Mouse (Mus musculus): ENCODE measurements around the gene Il1r1. TPM values are rescaled to one million over a fixed set of nuclear protein-coding genes. Genes with fewer than 3 reads are reported as not detected.

Gene Il1r1
- polyA plus RNA-seq, 1 experiment = 0.38 TPM

- TF ChIP-seq CTCF (IDR thresholded peaks at IDR 0.05; ENCODE audit: low read depth, low read length) (no peak), POLR2A (IDR thresholded peaks at IDR 0.05; ENCODE audit: borderline replicate concordance, low read depth, low read length) (no peak)
- Histone ChIP-seq H3K4me3 (ENCODE audit: insufficient read depth, low read length) (no peak overlapping the region), H3K27ac (ENCODE audit: insufficient read depth, low read depth, low read length) (no peak overlapping the region), H3K4me1 (ENCODE audit: control insufficient read depth, insufficient read depth, low read length) (peaks cover 5% of the 10 kb centered on the region)
These were observed 34.0 kb upstream of the Il1r1 start for GRCm38 (mm10) chr1:40190837-40191236.

- Histone ChIP-seq H3K4me3 (ENCODE audit: insufficient read depth, low read length) (no peak overlapping the region), H3K27ac (ENCODE audit: insufficient read depth, low read depth, low read length) (no peak overlapping the region), H3K4me1 (ENCODE audit: control insufficient read depth, insufficient read depth, low read length) (no peaks in the 10 kb centered on the region)
- TF ChIP-seq CTCF (IDR thresholded peaks at IDR 0.05; ENCODE audit: low read depth, low read length) = no peak
- no peak for TF ChIP-seq POLR2A (IDR thresholded peaks at IDR 0.05; ENCODE audit: borderline replicate concordance, low read depth, low read length)
These were observed 30.6 kb upstream of the Il1r1 start for GRCm38 (mm10) chr1:40194279-40194678.

GRCm38 (mm10) chr1:40213337-40214159, 11.3 kb upstream of the Il1r1 start:
- TF ChIP-seq POLR2A (IDR thresholded peaks at IDR 0.05; ENCODE audit: borderline replicate concordance, low read depth, low read length) = no peak
- no peak for TF ChIP-seq CTCF (IDR thresholded peaks at IDR 0.05; ENCODE audit: low read depth, low read length)
- H3K4me3 ChIP-seq (ENCODE audit: insufficient read depth, low read length) = no peak overlapping the region
- H3K4me1 ChIP-seq (ENCODE audit: control insufficient read depth, insufficient read depth, low read length) = no peaks in the 10 kb centered on the region
- no peak overlapping the region for H3K27ac ChIP-seq (ENCODE audit: insufficient read depth, low read depth, low read length)

GRCm38 (mm10) chr1:40217521-40217920, 7.4 kb upstream of the Il1r1 start:
- Histone ChIP-seq H3K4me3 (ENCODE audit: insufficient read depth, low read length) (no peak overlapping the region), H3K27ac (ENCODE audit: insufficient read depth, low read depth, low read length) (no peak overlapping the region), H3K4me1 (ENCODE audit: control insufficient read depth, insufficient read depth, low read length) (no peaks in the 10 kb centered on the region)
- no peak for TF ChIP-seq POLR2A (IDR thresholded peaks at IDR 0.05; ENCODE audit: borderline replicate concordance, low read depth, low read length)
- TF ChIP-seq CTCF (IDR thresholded peaks at IDR 0.05; ENCODE audit: low read depth, low read length) = no peak

GRCm38 (mm10) chr1:40218603-40219002, 6.3 kb upstream of the Il1r1 start:
- no peak overlapping the region for H3K4me3 ChIP-seq (ENCODE audit: insufficient read depth, low read length)
- no peak overlapping the region for H3K27ac ChIP-seq (ENCODE audit: insufficient read depth, low read depth, low read length)
- no peaks in the 10 kb centered on the region for H3K4me1 ChIP-seq (ENCODE audit: control insufficient read depth, insufficient read depth, low read length)
- TF ChIP-seq CTCF (IDR thresholded peaks at IDR 0.05; ENCODE audit: low read depth, low read length) (no peak), POLR2A (IDR thresholded peaks at IDR 0.05; ENCODE audit: borderline replicate concordance, low read depth, low read length) (no peak)

GRCm38 (mm10) chr1:40220549-40220948, 4.3 kb upstream of the Il1r1 start:
- peaks cover 6% of the 10 kb centered on the region for H3K4me1 ChIP-seq (ENCODE audit: control insufficient read depth, insufficient read depth, low read length)
- H3K4me3 ChIP-seq (ENCODE audit: insufficient read depth, low read length) = no peak overlapping the region
- no peak for TF ChIP-seq CTCF (IDR thresholded peaks at IDR 0.05; ENCODE audit: low read depth, low read length)
- TF ChIP-seq POLR2A (IDR thresholded peaks at IDR 0.05; ENCODE audit: borderline replicate concordance, low read depth, low read length) = no peak
- H3K27ac ChIP-seq (ENCODE audit: insufficient read depth, low read depth, low read length) = no peak overlapping the region

- Histone ChIP-seq H3K4me1 (ENCODE audit: control insufficient read depth, insufficient read depth, low read length) (peaks cover 6% of the 10 kb centered on the region), H3K27ac (ENCODE audit: insufficient read depth, low read depth, low read length) (no peak overlapping the region)
These were observed 3.0 kb upstream of the Il1r1 start for GRCm38 (mm10) chr1:40221864-40222263.

GRCm38 (mm10) chr1:40222680-40223079, 2.2 kb upstream of the Il1r1 start:
- H3K27ac ChIP-seq (ENCODE audit: insufficient read depth, low read depth, low read length) = no peak overlapping the region

More at GRCm38 (mm10) chr1:40221864-40222263, 3.0 kb upstream of the Il1r1 start:
- TF ChIP-seq CTCF (IDR thresholded peaks at IDR 0.05; ENCODE audit: low read depth, low read length) (no peak), POLR2A (IDR thresholded peaks at IDR 0.05; ENCODE audit: borderline replicate concordance, low read depth, low read length) (no peak)
- no peak overlapping the region for H3K4me3 ChIP-seq (ENCODE audit: insufficient read depth, low read length)

GRCm38 (mm10) chr1:40223591-40223990, 1.3 kb upstream of the Il1r1 start:
- Histone ChIP-seq H3K27ac (ENCODE audit: insufficient read depth, low read depth, low read length) (no peak overlapping the region), H3K4me1 (ENCODE audit: control insufficient read depth, insufficient read depth, low read length) (peaks cover 9% of the 10 kb centered on the region)
- TF ChIP-seq CTCF (IDR thresholded peaks at IDR 0.05; ENCODE audit: low read depth, low read length) (no peak), POLR2A (IDR thresholded peaks at IDR 0.05; ENCODE audit: borderline replicate concordance, low read depth, low read length) (no peak)

More at GRCm38 (mm10) chr1:40222680-40223079, 2.2 kb upstream of the Il1r1 start:
- Histone ChIP-seq H3K4me1 (ENCODE audit: control insufficient read depth, insufficient read depth, low read length) (peaks cover 6% of the 10 kb centered on the region), H3K4me3 (ENCODE audit: insufficient read depth, low read length) (no peak overlapping the region)
- no peak for TF ChIP-seq CTCF (IDR thresholded peaks at IDR 0.05; ENCODE audit: low read depth, low read length)
- TF ChIP-seq POLR2A (IDR thresholded peaks at IDR 0.05; ENCODE audit: borderline replicate concordance, low read depth, low read length) = no peak

GRCm38 (mm10) chr1:40225580-40225979, 700 bp downstream of the Il1r1 start:
- H3K27ac ChIP-seq (ENCODE audit: insufficient read depth, low read depth, low read length) = no peak overlapping the region
- H3K4me1 ChIP-seq (ENCODE audit: control insufficient read depth, insufficient read depth, low read length) = peaks cover 23% of the 10 kb centered on the region
- TF ChIP-seq CTCF (IDR thresholded peaks at IDR 0.05; ENCODE audit: low read depth, low read length) (no peak), POLR2A (IDR thresholded peaks at IDR 0.05; ENCODE audit: borderline replicate concordance, low read depth, low read length) (no peak)
- no peak overlapping the region for H3K4me3 ChIP-seq (ENCODE audit: insufficient read depth, low read length)

More at GRCm38 (mm10) chr1:40223591-40223990, 1.3 kb upstream of the Il1r1 start:
- H3K4me3 ChIP-seq (ENCODE audit: insufficient read depth, low read length) = no peak overlapping the region

All from bone marrow macrophage, adult 2 months (primary cell).